Mouse (Mus musculus): ENCODE results near the gene Ldlr.
A peak's percentile ranks its signal among the peaks of the same experiment; 100 is the strongest.
"Not testable (repeated sequence)": the region's sequence is repeated elsewhere in the genome, so short reads cannot be mapped to it uniquely, and the experiment has no call there.

The Ldlr gene

DNA sequence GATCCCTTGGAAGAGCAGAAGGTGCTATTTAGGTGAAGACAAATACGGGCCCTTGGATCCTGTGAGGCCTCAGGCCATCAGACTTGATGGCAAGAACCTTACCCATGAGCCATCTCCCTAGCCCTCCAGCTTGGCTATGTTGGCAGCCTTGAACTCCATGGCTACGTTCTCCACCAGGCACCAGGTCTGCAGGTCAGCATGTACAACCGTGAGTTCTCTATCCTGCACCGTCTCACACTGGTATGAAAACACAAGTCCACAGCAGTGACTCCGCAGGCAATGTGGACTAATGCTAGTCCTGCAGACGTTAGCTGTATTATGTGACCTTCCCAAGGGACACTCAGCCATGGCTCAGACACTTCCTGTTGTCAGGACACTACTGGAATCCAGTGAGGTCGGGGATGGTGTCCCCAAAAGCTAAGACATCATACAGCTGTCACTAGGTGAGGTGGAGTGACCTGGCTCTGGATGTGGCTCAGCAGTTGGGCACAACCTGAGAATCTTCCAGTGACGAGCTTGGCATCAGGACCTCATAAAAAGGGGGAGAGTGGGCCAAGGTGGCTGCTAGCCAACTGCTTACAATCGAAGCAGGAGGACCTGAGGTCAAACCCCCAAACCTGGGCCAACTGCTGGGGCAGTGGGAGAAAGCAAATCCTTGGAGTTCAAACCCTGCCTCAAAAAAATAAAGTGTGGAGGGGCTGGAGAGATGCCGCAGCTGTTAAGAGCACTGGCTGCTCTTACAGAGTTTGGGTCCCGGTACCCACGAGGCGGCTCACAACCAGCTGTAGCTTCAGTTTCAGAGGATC, 31.4 kb downstream of the Ldlr start:
- no peak for DNase-seq (ENCODE audit: low read depth, low spot score)

DNA sequence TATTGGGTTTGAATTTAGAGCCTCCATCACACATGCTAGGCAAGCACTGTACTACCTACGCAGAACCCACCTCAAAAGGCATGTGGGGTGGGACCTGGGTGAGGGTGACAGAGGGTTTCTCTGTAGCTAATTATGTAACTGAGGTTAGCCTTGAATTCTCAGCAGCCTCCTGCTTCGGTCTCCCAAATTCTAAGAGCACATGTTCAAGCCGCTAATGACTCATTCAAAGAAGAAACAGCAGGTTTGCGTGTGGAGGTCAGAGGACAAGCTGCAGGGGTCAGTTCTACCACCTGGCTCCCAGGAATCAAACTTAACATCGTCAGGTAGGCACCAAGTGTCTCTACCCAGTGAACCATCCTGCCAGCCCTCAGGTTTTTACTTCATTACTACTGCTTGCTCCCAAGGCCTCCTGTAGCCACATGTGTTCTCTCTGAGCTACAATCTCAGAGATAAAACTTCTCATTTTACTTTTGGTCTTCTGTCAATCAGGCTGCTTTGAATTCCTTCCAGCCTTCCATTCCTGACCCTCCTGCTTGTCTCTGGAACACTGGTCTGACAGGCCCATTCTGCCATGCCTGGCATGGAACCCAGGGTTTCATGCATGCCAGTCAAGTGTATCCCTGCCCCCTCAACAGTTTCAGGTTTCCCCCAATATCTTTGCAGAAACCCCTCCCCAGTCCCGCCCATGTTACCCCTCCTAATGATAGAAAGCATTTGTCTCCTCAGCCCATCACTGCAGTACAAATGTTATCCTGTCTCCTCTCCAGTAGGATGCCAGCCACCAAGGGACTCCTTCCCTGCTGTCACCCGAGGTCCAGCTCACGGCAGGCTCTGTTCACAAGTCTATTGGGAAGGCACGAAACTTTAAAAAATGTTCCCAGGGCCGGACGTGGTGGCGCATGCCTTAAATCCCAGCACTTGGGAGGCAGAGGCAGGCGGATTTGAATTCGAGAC, 35.6 kb downstream of the Ldlr start:
- DNase-seq (ENCODE audit: low read depth, low spot score): no peak

DNA sequence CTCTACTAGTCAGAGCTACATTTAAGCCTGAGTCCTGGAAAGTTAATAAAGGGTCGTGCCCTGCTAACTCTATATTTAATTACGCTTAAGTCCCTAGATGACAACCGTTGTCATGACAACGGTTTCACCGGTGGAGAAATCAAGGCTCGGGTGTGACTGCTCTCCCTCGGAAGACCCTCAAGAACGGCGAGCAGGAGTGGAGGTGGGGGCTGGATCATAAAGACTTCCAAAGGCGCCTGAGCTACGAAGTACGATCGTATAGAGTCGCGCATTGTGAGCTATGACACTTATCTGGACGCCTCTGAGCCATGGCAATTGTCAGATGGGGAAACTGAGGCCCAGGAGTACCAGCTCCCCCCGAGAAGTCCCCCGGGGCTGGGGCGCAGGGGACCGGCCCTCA, 36.4 kb downstream of the Ldlr start:
- DNase-seq (ENCODE audit: low read depth, low spot score): no peak

DNA sequence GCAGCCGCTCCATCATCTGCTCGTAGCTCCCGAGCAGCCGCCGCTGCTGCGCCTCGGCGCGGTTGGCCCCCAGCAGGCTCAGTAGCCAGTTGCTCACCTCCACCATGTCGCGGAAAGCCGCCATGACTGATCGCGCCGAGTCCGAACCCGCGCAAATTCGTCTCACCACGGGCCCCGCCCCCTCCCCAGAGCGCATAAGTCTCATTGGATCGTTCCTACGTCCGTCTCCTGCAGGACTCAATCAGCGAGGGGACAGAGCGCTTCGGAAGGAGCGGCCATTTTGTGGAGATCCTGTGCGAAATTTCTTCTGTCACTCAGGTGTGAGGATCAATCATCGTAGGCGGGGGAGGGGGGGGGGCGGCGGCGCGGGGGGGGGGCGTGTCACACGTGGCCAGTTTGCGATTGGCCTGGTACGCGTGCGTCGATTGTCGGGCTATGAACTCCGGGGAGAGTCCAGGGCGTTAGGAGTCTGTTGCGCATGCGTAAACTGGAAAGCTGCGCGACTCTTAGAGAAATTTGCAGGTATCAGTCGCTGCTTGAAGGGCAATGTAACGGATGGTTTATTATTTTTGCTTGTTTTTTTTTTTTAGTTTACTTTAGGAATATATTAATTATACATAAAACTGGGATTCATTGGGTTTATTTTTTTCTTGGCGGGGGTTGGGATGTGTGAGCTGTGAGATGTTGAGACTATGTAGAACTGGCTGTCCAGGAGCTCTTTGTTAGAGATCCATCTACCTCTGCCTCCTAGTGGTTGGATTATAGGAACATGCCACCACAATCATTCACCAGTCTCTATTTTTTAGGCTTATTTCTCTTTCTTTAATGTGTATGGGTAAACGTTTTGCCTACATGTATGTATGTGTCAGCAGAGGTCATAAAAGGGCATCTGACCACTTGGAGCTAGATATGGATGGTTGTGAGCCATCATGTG, 37.1 kb downstream of the Ldlr start, which contains the start of gene Spc24:
Gene Spc24, minus strand, starts transcription at position 149 of the 934 bp plus-strand sequence.
- peak; percentile 96 for DNase-seq (ENCODE audit: low read depth, low spot score)

DNA sequence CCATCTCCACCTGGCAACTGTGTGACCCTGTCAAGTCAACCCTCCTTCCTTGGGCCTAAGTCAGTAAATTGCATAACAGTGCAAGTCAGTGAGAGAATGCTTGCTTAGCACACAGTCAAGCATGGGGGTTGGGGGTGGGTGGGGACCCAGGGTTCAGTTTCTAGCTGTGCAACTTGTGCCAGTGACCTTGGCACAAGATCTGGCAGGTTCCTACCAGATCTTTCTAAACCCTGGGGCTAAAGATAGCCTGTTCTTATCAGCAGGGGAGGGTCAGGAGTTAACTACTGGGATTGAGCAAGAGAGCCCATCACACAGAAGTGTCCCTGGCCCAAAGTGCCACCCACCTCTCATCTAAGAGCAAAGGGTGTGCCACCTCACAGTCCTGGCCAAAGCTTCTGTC, 38.9 kb downstream of the Ldlr start:
- DNase-seq (ENCODE audit: low read depth, low spot score): no peak

DNA sequence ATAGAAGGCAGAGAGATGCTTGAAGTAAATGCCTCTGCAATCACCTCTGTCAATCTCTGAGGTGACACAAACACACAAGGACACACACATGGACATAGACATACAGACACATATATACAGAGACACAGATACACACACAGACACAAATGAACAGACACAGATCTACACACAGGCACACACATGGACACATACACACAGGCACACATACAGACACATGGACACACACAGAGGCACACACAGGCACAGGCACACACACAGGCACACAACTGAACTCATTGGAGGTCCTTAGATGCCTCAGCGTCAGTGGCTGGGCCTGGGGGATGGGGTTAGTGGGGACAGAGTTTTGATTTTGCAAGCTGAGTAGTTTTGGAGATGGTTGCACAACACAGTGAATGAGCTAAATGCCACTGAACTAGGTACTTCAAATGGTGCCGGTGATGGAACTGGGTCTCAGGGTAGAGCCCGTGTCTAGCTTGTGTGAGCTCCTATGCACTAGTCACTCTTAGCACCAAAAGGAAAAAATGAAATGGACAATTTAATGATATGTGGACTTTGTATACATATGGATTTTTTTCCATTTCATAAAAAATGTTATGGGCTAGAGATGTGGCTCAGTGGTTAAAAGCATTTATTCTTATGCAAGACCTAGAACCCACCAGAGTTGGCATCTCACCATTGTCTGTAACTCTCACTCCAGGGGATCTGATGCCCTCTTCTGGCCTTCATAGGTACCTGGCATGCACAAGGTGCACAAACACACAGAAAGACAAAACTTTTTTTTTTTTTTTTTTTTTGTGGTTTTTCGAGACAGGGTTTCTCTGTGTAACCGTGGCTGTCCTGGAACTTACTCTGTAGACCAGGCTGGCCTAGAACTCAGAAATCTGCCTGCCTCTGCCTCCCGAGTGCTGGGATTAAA, 41.1 kb downstream of the Ldlr start:
- DNase-seq (ENCODE audit: low read depth, low spot score): no peak

DNA sequence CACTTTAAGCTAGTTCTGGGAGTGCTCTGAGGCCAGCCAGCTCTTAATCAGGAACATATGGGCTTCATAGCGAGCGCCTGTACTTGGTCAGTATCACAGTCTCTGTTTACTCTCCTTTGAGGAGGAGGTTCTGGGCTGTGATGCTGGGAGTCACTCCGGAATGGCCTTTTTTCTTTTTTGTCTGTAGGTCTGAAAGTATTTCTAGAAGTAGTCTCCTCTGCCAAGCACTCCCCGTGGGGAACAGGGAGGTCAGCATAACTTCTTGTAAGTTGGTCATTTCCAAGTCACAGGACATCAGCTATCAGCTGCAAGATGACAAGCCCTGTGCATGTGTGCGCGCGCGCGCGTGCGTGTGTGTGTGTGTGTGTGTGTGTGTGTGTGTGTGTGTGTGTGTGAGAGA, 44.6 kb downstream of the Ldlr start:
- DNase-seq (ENCODE audit: low read depth, low spot score): no peak

DNA sequence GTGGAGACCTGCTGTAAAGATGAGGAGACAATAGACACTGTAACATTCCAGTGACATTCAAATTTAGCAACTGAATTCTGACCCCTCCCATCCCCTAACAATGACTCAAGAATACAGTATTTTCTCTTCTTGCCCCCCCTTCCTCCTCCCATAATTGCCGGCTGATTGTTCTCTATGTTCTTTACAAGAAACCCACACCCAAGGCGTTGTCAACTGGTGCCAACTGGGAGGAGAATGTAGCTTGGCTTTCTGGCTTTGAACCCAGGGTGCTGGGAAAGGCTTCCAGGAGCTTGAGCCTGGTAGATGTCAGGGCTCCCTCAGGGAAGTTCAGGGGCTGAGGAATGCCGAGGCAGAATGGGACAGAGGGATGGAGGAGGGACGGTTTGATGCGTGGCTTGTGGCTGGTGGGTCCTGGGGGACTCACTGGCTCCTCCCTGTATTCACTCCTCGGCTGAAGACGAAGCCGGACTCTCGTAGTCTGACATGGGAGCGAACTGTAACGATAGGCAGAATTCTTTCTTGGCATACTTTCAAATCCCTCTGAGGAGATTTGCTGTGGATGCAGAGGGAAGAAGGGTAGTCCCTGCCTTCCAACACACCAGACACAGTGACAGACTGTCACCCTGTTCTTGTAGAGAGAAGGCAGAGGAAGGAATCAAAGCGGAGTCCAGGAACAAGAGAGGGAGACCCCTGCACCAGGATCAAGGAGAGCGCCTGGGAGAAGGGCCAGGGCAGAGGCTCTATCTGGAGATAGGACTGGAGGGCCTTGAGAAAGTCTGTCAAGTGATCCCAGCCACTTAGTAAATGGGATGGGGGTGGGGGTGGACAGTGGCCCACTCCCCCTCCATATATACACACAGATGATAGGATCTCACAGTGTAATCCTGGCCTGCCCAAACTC, 45.5 kb downstream of the Ldlr start:
- no peak for DNase-seq (ENCODE audit: low read depth, low spot score)

DNA sequence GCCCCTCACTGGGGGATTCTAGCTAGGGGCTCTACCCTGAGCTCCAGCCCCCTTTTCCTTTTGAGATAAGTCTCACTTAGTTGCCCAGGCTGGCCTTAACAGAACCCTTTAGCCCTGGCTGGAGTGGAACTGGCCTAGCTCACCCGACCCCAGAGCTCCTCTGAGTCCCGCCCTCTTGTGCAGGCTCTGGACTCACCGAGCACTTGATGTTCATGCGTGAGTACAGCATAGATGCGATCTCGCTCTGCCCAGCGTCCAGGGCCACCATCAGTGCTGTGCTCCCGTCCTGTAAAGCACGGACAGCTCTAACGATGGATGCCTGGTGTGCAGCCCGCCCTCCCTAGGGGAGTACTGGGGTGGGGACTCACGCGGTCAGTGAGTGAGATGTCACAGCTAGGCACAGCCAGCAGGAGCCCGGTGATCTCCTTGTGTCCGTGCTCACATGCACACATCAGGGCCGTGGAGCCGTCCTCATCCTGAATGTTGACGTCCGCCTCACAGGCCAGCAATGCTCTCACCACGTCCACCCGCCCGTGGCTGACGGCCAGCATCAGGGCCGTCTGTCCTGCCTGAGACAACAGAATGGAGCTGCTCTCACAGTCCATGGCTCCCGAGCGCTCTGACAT, 46.4 kb downstream of the Ldlr start:
- DNase-seq (ENCODE audit: low read depth, low spot score): no peak

DNA sequence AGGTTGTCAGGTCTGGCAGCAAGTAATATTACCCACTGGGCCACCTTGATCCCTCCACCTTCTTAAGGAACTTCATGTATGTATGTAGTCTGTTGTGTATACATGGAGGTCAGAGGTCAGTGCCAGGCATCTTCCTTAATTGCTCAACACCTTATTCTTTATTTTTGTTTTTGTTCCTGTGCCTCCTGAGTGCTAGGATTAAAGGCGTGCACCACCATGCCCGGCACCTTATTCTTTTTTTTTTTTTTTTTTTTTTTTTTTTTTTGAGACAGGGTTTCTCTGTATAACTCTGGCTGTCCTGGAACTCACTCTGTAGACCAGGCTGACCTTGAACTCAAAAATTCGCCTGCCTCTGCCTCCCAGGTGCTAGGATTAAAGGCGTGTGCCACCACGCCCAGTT, 50.1 kb downstream of the Ldlr start:
- DNase-seq (ENCODE audit: low read depth, low spot score): not testable (repeated sequence)

DNA sequence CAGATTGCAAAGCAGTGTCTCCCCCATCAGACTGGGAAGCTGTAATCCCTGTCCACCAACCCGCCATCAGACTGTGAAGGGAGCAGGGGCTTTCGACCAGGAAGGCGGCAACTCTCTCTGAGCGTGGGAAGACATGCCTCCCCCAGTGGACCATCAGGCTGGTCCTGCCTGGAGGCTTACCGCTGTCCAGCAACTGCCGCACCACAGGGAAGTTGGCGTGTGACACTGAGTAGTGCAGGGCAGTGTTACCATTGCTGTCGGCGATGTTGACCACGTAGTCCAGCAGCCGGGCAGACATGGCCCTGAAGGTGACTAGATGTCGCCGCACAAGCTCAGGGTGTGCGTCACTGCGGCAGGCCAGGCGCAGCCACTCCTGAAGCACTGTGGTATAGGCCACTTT, 51.1 kb downstream of the Ldlr start:
- no peak for DNase-seq (ENCODE audit: low read depth, low spot score)

DNA sequence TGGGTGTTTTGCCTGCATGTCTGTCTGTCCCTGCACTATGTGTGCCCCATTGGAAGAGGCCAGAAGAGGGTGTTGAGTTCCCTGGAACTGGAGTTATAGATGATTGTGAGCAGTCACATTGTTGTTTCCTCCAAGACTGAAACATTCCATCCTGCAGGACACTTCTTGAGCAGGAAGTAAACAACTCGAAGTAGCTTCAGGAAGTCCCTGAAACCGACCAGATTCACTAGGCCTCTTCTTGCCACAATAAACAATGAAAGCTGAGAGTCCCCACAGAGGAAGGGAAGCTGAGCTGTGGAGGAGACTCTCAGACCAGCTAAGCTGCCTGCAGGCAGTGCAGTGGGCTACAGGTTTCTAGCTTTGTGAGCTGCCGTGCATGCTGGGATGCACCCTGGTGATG, 54.4 kb downstream of the Ldlr start:
- no peak for DNase-seq (ENCODE audit: low read depth, low spot score)

DNA sequence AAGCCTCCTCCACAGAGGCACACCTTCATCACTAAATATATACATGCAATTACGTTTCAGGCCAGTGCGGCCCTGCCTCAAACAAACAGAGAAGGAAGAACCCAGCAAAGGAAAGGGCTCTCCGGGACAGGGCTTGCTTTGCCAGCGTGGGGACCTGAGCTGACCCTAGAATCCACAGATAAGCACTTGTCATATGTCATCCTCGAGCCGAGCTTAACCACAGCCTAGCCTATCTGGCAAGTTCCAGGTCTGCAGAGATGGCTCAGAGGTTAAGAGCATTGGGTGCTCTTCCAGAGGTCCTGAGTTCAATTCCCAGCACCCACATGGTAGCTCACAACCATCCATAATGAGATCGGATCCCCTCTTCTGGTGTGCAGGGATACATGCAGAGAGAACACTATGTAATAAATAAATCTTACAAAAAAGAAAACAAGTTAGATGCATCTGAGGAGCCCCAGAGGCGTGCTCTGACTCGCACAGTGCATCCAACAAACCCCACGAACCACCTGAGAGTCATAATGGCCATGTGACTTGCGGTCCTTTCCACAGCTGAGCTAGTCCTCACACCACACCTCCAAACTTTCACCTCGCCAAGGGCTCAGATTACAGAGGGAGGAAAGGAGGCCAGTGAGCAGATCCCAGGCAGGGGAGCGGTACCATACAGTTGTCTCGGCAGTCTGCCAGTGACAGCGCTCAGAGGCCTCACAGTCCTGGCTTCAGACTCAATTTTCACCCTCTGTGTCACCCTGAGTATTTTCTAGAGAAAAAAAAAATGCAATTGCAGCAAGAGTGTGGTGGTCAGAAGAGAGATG, 58.6 kb downstream of the Ldlr start:
- DNase-seq (ENCODE audit: low read depth, low spot score): no peak

DNA sequence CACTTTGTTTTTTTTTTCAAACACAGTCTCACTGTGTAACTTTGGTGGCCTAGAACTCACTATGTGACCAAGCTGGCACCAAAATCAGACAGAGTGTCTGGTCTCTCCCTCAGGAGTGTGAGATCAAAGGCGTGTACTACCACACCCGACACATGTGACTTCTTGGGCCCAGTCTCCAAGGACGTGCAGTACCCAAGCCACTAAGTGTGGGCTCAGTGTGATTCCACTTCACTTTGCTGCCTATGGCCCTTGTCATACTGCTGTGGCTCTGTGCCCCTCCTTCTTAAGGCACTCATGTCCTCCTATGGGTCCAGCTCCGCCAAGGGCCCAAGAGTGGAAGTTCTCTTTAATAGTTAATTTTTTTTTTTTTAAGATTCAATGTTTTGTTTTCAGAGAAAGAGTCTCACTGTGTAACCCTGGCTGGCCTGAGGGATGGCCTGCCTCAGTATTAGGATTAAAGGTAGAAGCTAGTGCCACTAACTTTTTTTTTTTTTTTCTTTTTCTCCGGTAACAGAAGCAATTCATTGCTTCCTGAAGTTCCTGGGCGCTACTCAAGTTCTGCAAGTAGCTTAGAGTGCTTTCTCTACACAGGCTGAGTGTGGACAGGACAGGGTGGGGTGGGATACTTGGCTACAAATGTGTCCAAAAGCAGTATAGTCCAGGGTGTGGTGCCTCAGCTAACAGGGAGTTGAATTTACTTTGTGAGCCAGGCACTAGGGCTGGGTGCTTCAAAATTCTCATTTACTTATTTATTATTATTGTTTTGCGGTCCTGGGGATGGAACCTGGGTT, 61.4 kb downstream of the Ldlr start:
- no peak for DNase-seq (ENCODE audit: low read depth, low spot score)

DNA sequence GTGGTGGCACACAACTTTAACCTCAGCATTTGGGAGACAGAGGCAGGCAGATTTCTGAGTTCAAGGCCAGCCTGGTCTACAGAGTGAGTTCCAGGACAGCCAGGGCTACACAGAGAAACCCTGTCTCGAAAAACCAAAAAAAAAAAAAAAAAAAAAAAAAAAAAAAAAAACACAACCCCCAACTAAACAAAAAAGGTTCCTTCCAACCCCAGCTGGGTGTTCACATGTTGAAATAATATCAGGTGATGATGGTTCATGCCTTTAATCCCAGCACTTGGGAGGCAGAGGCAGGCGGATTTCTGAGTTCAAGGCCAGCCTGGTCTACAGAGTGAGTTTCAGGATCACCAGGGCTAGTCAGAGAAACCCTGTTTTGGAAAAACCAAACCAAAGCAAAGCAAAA, 63.0 kb downstream of the Ldlr start:
- not testable (repeated sequence) for DNase-seq (ENCODE audit: low read depth, low spot score)

DNA sequence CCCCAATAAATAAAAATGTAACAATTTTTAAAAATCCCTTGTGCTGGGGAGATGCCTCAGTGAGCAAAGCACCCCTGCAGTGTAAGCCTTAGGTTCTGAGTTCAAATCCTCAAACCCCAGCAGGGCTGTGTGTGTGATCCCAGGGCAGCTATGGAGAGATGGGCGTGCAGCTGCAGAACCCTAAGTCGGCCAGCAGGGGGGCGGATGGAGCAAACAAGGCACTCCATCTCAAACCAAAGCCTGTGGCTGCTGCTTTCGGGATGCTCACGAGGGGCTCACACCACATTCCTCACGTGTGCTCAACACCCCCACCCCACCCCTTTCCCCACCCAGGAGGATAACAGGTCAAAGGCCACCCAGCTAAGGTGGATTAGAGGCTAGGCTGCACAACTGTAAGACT, 63.6 kb downstream of the Ldlr start:
- DNase-seq (ENCODE audit: low read depth, low spot score): peak; percentile 51

DNA sequence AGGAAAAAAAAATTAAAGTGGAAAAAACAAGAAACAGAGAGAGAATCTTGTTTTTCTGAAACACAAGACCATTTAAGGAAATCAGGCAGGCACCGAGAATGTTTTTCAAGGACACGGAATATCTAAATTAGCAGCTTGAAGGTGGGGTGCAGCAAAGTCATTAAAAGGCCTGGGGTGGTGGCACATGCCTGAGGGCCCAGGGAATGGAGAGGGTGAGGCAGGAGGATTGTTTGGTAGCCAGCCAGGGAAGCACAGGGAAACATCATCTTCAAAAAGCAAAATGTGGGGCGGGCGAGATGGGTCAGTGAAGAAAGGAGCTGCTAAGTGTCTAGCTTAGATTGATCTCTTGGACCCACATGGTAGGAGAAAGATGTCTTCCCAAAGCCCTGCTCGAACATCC, 64.4 kb downstream of the Ldlr start:
- no peak for DNase-seq (ENCODE audit: low read depth, low spot score)
